Mouse (Mus musculus) hindbrain, embryonic 11.5 days (tissue): ENCODE measurements at regions not wholly inside any gene's neighbourhood (a gene's known extent, or its start where the extent isn't known, plus 50 kb on each side); places are given as distances from the start of the nearest gene placed in this dataset.
A peak's percentile ranks its signal among the peaks of the same experiment; 100 is the strongest.

ENCODE experiments used
- ATAC-seq: fragments of 200-750 bp; cut with Nextera tagmentation; 2 replicates; pipeline ENCODE4 v1.8.0; 2017; ENCODE audit warnings: mild to moderate bottlenecking, moderate TSS enrichment, moderate library complexity; ENCODE audit not compliant: low FRiP score
- DNase-seq: peaks from one replicate; pipeline ENCODE4 v3.0.0-alpha.2; 2015; ENCODE audit warnings: low spot score
- H3K27ac ChIP-seq: fragments of 300-500 bp; sonication (generic); 2 replicates; pipeline ENCODE4 v1.5.1; 2014; ENCODE audit warnings: mild to moderate bottlenecking, low read depth, low read length
- H3K27me3 ChIP-seq: fragments of 300-500 bp; sonication (generic); 2 replicates; pipeline ENCODE4 v1.6.1; 2014; ENCODE audit warnings: mild to moderate bottlenecking, low read length, moderate library complexity, mixed read lengths; ENCODE audit not compliant: control insufficient read depth, insufficient read depth
- H3K36me3 ChIP-seq: fragments of 300-500 bp; sonication (generic); 2 replicates; pipeline ENCODE4 v1.6.1; 2014; ENCODE audit warnings: mild to moderate bottlenecking, low read length, moderate library complexity, mixed read lengths; ENCODE audit not compliant: control insufficient read depth, insufficient read depth
- H3K4me1 ChIP-seq: fragments of 300-500 bp; sonication (generic); replicated peaks from 2 replicates; pipeline ENCODE4 v1.6.1; 2014; ENCODE audit warnings: low read length, mixed read lengths; ENCODE audit not compliant: control insufficient read depth, insufficient read depth
- H3K4me2 ChIP-seq: fragments of 300-500 bp; sonication (generic); replicated peaks from 2 replicates; pipeline ENCODE4 v1.6.1; 2014; ENCODE audit warnings: mild to moderate bottlenecking, low read depth, low read length
- H3K4me3 ChIP-seq: fragments of 300-500 bp; sonication (generic); 2 replicates; pipeline ENCODE4 v1.5.1; 2014; ENCODE audit warnings: low read depth, low read length
- H3K9ac ChIP-seq: fragments of 300-500 bp; sonication (generic); 2 replicates; pipeline ENCODE4 v1.6.1; 2014; ENCODE audit warnings: low read depth, low read length
- H3K9me3 ChIP-seq: fragments of 300-500 bp; sonication (generic); 2 replicates; pipeline ENCODE4 v1.6.1; 2016; ENCODE audit warnings: low read length; ENCODE audit not compliant: control insufficient read depth
- WGBS: fragments of 180-500 bp; shearing (Covaris S2); extraction: QIAGEN DNeasy Blood & Tissue Kit; methylation state at CpG from one replicate; pipeline ENCODE4 v1.1.7; 2014; 5-methylcytosine and 5-hydroxymethylcytosine counted together

DNA sequence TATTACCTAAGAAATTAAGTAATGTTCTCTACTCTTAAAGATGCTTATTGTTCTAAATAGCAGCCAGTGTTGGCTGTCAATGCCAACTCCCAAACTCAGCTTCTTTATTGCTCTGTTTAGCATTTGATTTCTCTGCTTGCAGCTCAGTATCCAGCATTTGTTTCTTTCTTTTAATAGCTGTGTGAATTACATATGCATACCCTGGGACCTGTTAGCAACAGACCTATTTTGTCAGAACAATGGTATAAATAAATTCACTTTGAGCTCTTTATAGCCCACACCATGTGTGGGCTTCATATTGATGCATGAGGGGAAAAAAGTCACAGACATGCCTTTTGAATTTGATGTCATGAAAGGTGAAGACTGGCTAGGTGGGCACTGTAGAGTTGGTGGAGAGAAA, 732.4 kb downstream of the Nsun3 start:
- no peak overlapping the region for H3K27ac ChIP-seq
- no peaks in the 10 kb centered on the region for H3K9me3 ChIP-seq
- DNase-seq (no peak), ATAC-seq (no peak; the same call in 1 of the 2 replicates)
- no peaks in the 10 kb centered on the region for H3K27me3 ChIP-seq
- H3K4me3 ChIP-seq, result no peak overlapping the region
- H3K36me3 ChIP-seq, result no peaks in the 10 kb centered on the region
- H3K9ac ChIP-seq, result no peak overlapping the region
- H3K4me2 ChIP-seq, result no peak overlapping the region
- H3K4me1 ChIP-seq, result no peaks in the 10 kb centered on the region

DNA sequence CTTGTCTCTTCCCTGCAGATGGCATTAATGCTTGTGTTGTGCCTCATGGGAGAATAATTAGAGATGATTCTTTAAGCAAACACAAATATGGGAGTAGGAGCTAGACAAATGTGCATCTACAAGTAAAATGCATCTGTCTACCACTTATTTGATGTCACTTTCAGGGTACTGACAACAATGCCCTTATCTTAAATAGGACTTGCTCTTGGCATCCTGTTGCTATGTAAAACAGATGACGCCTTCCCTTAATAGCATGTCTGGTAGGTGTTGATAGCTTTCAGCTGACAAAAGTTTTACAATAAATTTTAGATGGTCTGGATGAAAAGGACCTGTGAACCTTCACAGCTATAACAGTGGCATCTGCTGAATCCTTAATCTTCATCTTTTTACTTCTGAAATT, 748.6 kb downstream of the Nsun3 start:
- DNase-seq (no peak), ATAC-seq (no peak)
- Histone ChIP-seq H3K4me1 (no peaks in the 10 kb centered on the region), H3K9me3 (no peaks in the 10 kb centered on the region), H3K27me3 (no peaks in the 10 kb centered on the region), H3K27ac (no peak overlapping the region), H3K4me3 (no peak overlapping the region), H3K4me2 (no peak overlapping the region), H3K9ac (no peak overlapping the region), H3K36me3 (no peaks in the 10 kb centered on the region)
- WGBS, result 76% methylated on average over 1 of the region's 1 CpGs

DNA sequence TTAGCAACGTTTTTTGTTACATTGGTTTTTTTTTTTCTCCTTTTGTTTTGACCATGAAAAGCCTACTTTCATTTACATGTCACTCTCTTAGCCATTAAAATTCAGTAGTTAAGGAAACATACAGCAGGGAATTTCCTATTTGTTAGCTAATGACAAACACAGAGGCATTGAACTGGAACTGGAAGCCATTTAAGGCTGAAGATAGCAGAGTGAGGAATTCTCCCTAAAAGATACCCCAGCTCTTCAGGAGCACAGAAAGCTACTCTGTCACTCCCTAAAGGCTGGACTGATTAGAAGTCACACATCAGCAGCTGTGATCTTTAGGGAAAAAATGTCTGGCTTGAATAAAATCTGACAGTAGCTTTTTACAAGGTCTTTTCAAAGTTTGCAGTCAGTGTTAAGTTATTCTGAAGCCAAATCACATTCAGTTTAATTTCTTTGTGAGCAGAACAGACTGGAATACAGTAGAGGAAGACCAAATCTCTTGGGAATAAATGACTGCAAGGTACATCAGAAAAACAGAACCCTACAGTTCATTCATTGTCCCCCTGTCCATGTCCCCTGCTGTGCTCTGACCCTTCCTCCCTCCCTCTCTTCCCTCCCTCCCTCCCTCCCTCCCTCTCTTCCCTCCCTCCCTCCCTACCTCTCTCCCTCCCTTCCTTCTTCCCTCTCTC, 796.1 kb downstream of the Nsun3 start:
- 6% methylated on average over 1 of the region's 1 CpGs for WGBS
- ATAC-seq (peak; percentile 88), DNase-seq (peak; percentile 25)
- no peak overlapping the region for H3K9ac ChIP-seq
- H3K4me1 ChIP-seq, result no peaks in the 10 kb centered on the region
- no peaks in the 10 kb centered on the region for H3K27me3 ChIP-seq
- H3K36me3 ChIP-seq, result no peaks in the 10 kb centered on the region
- H3K9me3 ChIP-seq, result no peaks in the 10 kb centered on the region
- no peak overlapping the region for H3K4me2 ChIP-seq
- no peak overlapping the region for H3K4me3 ChIP-seq
- H3K27ac ChIP-seq, result 0 out of 2 replicates have a peak overlapping the region, but pooled peaks have one; percentile 51
